Mouse (Mus musculus): Measurements from ENCODE around the gene Prl3d2.
"Not testable (repeated sequence)": the region's sequence is repeated elsewhere in the genome, so short reads cannot be mapped to it uniquely, and the experiment has no call there.

Gene Prl3d2

DNA sequence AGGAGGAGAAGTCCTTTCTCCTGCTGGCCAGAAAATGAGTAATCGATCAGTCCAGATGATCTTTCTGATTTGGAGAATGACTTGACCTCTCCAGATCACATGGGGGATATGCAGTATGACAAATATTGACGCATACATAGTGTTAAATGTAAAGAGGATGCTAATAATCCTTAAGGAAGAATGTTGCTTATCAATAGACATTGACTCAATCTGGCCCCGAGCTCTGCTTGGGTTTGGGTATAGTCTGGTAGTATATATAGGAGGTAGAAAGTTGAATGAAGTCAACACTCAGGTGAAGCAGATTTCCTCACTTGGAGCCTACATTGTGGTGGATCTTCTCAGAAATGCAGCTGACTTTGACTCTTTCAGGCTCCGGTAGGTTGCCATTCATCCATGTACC is at the start of gene Prl3d2:
Gene Prl3d2, plus strand, starts transcription at position 301 of the 400 bp plus-strand sequence.
- not testable (repeated sequence) for DNase-seq (ENCODE audit: low read depth)

DNA sequence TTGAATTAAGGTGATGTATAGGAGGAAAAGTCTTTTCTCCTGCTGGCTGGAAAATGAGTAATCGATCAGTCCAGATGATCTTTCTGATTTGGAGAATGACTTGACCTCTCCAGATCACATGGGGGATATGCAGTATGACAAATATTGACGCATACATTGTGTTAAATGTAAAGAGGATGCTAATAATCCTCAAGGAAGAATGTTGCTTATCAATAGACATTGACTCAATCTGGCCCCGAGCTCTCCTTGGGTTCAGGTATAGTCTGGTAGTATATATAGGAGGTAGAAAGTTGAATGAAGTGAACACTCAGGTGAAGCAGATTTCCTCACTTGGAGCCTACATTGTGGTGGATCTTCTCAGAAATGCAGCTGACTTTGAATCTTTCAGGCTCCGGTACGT is 27.6 kb upstream of the Prl3d2 start, which contains the start of gene Prl3d1:
Gene Prl3d1, plus strand, starts transcription at position 301 of the 400 bp plus-strand sequence.
- DNase-seq (ENCODE audit: low read depth), result not testable (repeated sequence)

DNA sequence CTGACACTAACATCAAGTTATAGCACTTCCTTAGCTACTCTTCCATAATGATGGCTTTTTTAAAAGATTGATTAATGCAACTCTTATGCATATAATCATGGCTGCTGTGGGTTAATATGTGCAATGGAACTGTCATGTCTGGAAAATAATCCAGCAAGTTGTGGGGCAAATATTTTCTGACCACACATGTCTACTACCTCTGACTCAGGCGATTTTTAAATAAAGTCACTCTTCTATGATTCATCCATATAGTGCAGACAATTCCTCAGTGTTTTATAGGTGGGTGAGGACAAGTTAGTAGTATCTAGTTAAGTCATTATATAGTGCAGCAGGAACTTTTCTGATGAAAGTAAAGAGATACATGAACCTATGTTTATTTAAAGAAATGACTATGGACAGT is 26.8 kb downstream of the Prl3d2 start:
- no peak for DNase-seq (ENCODE audit: low read depth)

DNA sequence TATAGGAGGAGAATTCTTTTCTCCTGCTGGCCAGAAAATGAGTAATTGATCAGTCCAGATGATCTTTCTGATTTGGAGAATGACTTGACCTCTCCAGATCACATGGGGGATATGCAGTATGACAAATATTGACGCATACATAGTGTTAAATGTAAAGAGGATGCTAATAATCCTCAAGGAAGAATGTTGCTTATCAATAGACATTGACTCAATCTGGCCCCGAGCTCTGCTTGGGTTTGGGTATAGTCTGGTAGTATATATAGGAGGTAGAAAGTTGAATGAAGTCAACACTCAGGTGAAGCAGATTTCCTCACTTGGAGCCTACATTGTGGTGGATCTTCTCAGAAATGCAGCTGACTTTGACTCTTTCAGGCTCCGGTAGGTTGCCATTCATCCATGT is 35.0 kb downstream of the Prl3d2 start, which contains the start of gene Prl3d3:
Gene Prl3d3, plus strand, starts transcription at position 301 of the 400 bp plus-strand sequence.
- not testable (repeated sequence) for DNase-seq (ENCODE audit: low read depth)

Data from 416B (cell line).